Mouse (Mus musculus) heart, postnatal 0 days (tissue): Measurements from ENCODE around the gene 1110004F10Rik. TPM values are rescaled to one million over a fixed set of nuclear protein-coding genes. Genes with fewer than 3 reads are reported as not detected.
"Not testable (repeated sequence)": the region's sequence is repeated elsewhere in the genome, so short reads cannot be mapped to it uniquely, and the experiment has no call there.

Experiments used
- ATAC-seq: fragments of 200-750 bp; cut with Nextera tagmentation; 2 replicates; pipeline ENCODE4 v1.8.0; 2017; ENCODE audit warnings: low read depth, moderate number of reproducible peaks, moderate library complexity; ENCODE audit not compliant: insufficient read depth
- DNase-seq: peaks from one replicate; pipeline ENCODE4 v3.0.0-alpha.2; 2016; ENCODE audit warnings: low spot score
- H3K27ac ChIP-seq: fragments of 300-500 bp; sonication (generic); 2 replicates; pipeline ENCODE4 v1.5.1; 2014; ENCODE audit warnings: low read depth, mild to moderate bottlenecking
- H3K27me3 ChIP-seq: fragments of 300-500 bp; sonication (generic); 2 replicates; pipeline ENCODE4 v1.6.1; 2014; ENCODE audit warnings: low read length, mixed read lengths; ENCODE audit not compliant: control insufficient read depth, insufficient read depth
- H3K36me3 ChIP-seq: fragments of 300-500 bp; sonication (generic); replicated peaks from 2 replicates; pipeline ENCODE4 v1.6.1; 2014; ENCODE audit warnings: low read length, mixed read lengths; ENCODE audit not compliant: control insufficient read depth, insufficient read depth
- H3K4me1 ChIP-seq: fragments of 300-500 bp; sonication (generic); 2 replicates; pipeline ENCODE4 v1.6.1; 2014; ENCODE audit warnings: antibody characterized with exemption; ENCODE audit not compliant: control insufficient read depth, insufficient read depth
- H3K4me2 ChIP-seq: fragments of 300-500 bp; sonication (generic); 2 replicates; pipeline ENCODE4 v1.6.1; 2014; ENCODE audit warnings: low read depth, mild to moderate bottlenecking, low read length, moderate library complexity
- H3K4me3 ChIP-seq: fragments of 300-500 bp; sonication (generic); 2 replicates; pipeline ENCODE4 v1.5.1; 2014; ENCODE audit warnings: low read depth, low read length
- H3K9ac ChIP-seq: fragments of 300-500 bp; sonication (generic); replicated peaks from 2 replicates; pipeline ENCODE4 v1.6.1; 2014; ENCODE audit warnings: low read depth, low read length, mixed read lengths
- H3K9me3 ChIP-seq: fragments of 300-500 bp; sonication (generic); replicated peaks from 2 replicates; pipeline ENCODE4 v1.6.1; 2016; ENCODE audit warnings: low read length; ENCODE audit not compliant: control insufficient read depth
- CTCF ChIP-seq: IDR thresholded peaks from 2 replicates; pipeline ENCODE4 v1.5.1; 2016; ENCODE audit warnings: antibody characterized with exemption, control low read depth, low read depth
- EP300 ChIP-seq: IDR thresholded peaks from 2 replicates; pipeline ENCODE4 v1.6.1; 2016; ENCODE audit warnings: antibody characterized with exemption, low read depth
- WGBS: fragments of 180-500 bp; shearing (Covaris S2); extraction: QIAGEN DNeasy Blood & Tissue Kit; methylation state at CpG from one replicate; pipeline ENCODE4 v1.1.7; 2014; 5-methylcytosine and 5-hydroxymethylcytosine counted together
- polyA plus RNA-seq: library from polyadenylated mRNA; unstranded; fragments of >200 nt; fragmentation: Nextera tagmentation; extraction: Ambion mirVana; gene quantifications from 2 replicates; pipeline ENCODE4 v1.2.1, GENCODE M21; 2015
- total RNA-seq: library from RNA; depleted of rRNA; stranded (reverse); fragments of >200 nt; gene quantifications from 2 replicates; pipeline ENCODE4 v1.2.3, GENCODE M21; 2014; ENCODE audit warnings: low replicate concordance

Gene 1110004F10Rik
- total and polyA plus RNA-seq, 2 experiments from 2014 or later: 66.5 to 152 TPM

- TF ChIP-seq CTCF: peak; percentile 55
- TF ChIP-seq EP300: no peak
- Histone ChIP-seq H3K9me3 (no peaks in the 10 kb centered on the region), H3K27ac (no peak overlapping the region), H3K27me3 (no peaks in the 10 kb centered on the region), H3K36me3 (no peaks in the 10 kb centered on the region), H3K4me1 (no peaks in the 10 kb centered on the region), H3K4me3 (no peak overlapping the region), H3K4me2 (no peak overlapping the region), H3K9ac (no peak overlapping the region)
- ATAC-seq (no peak), DNase-seq (no peak)
- 30% methylated on average over 1 of the region's 1 CpGs for WGBS
Measured at GRCm38 (mm10) chr7:116060739-116061138, 21.5 kb downstream of the 1110004F10Rik start.

GRCm38 (mm10) chr7:116084366-116084765, 45.2 kb downstream of the 1110004F10Rik start, which contains the start of gene Gm4353:
Gm4353 (minus strand) TSS chr7:116084635.
- not testable (repeated sequence) for H3K4me1 ChIP-seq, H3K27ac ChIP-seq, H3K4me3 ChIP-seq, DNase-seq, H3K9me3 ChIP-seq, ATAC-seq, H3K9ac ChIP-seq, H3K36me3 ChIP-seq, H3K27me3 ChIP-seq, H3K4me2 ChIP-seq
- WGBS: 92% methylated on average over 11 of the region's 11 CpGs

- Histone ChIP-seq H3K27me3 (no peaks in the 10 kb centered on the region), H3K9ac (peak overlapping the region; percentile 66), H3K9me3 (no peaks in the 10 kb centered on the region), H3K4me3 (peak overlapping the region; percentile 57), H3K36me3 (no peaks in the 10 kb centered on the region), H3K4me2 (peak overlapping the region; percentile 76), H3K27ac (peak overlapping the region; percentile 87), H3K4me1 (peaks cover 15% of the 10 kb centered on the region; the same call in 1 of the 2 replicates)
- ATAC-seq (peak; percentile 100), DNase-seq (peak; percentile 98)
- TF ChIP-seq CTCF (peak; percentile 12; the same call in 1 of the 2 replicates), EP300 (no peak)
- under 1% methylated on average over 38 of the region's 38 CpGs for WGBS
Measured at GRCm38 (mm10) chr7:116092710-116093465, 53.7 kb downstream of the 1110004F10Rik start.

DNA sequence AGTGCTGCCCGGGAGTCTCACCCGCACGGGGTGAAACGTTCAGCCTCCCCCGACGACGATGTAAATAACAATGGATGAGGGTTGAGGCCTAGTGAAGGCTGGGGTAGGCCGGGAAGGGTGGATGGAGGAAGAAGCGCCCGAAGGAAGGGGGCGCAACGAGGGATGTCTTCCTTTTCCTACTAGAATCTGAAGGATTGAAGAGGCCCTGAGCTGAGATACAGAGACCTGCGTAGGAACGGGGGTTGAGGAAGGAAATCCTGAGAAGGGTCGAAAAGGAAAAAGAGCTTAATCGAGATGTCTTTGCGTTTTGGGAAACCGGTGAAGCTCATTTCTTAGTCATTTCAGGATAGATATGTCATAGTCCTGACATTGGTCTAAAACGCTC, 54.3 kb downstream of the 1110004F10Rik start:
- H3K4me1 ChIP-seq: peaks cover 15% of the 10 kb centered on the region; the same call in 1 of the 2 replicates
- TF ChIP-seq CTCF: no peak; the same call in 1 of the 2 replicates
- no peak for TF ChIP-seq EP300
- peak overlapping the region; percentile 66 for H3K9ac ChIP-seq
- peak overlapping the region; percentile 57 for H3K4me3 ChIP-seq
- no peaks in the 10 kb centered on the region for H3K27me3 ChIP-seq
- H3K4me2 ChIP-seq: peak overlapping the region; percentile 76
- under 1% methylated on average over 19 of the region's 19 CpGs for WGBS
- peak; percentile 66 for ATAC-seq
- H3K36me3 ChIP-seq: no peaks in the 10 kb centered on the region
- no peaks in the 10 kb centered on the region for H3K9me3 ChIP-seq
- DNase-seq: peak; percentile 76
- H3K27ac ChIP-seq: peak overlapping the region; percentile 87

DNA sequence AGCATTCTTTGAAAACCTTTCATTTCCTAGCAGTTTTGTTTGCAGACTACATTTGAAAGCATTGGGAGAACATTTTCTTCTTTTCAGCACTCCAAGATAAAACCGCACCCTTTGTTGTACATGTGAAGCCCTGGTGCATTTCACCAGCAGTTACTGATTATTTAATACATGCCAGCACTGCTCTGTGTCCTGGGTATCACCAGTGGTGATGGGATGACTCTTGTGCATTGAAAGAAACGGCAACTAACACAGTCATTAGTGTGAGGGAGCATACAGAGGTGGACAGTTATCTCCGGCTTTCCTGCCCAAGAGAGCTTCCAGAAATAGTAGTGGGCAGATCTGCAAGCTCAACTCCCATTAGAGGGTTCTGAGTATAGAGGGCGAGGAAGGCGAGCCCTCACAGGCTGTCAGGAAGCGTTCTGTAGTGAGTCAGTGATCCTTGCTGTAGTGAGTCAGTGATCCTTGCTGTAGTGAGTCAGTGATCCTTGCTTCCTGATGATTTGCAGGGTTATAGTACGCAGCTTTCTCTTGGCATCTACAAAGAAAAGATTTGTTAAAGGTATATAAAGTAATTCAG, 60.8 kb downstream of the 1110004F10Rik start:
- Histone ChIP-seq H3K27me3 (no peaks in the 10 kb centered on the region), H3K9ac (no peak overlapping the region), H3K36me3 (peaks cover 19% of the 10 kb centered on the region), H3K4me3 (no peak overlapping the region), H3K27ac (peak overlapping the region; percentile 67), H3K9me3 (no peaks in the 10 kb centered on the region), H3K4me1 (peaks cover 12% of the 10 kb centered on the region), H3K4me2 (peak overlapping the region; percentile 21; the same call in 1 of the 2 replicates)
- peak; percentile 70 for DNase-seq
- peak; percentile 91 for ATAC-seq
- WGBS: 23% methylated on average over 7 of the region's 7 CpGs
- TF ChIP-seq EP300: no peak
- no peak for TF ChIP-seq CTCF
